Mouse (Mus musculus): ENCODE data around the gene Slc25a31. TPM values are rescaled to one million over a fixed set of nuclear protein-coding genes. Genes with fewer than 3 reads are reported as not detected.

Gene Slc25a31
- total and polyA plus RNA-seq, 3 experiments, result not detected

- Histone ChIP-seq H3K9me3 (replicated peaks; ENCODE audit: insufficient read depth, low read length) (no peaks in the 10 kb centered on the region), H3K36me3 (ENCODE audit: control insufficient read depth in 1 of 2, insufficient read depth in 2 of 2, low read length in 2 of 2) (peaks cover 0 to 23% of the 10 kb centered on the region in 2 experiments; a peak in 2 of 4 replicates), H3K9ac (ENCODE audit: control insufficient read depth, low read depth, low read length, poor library complexity, severe bottlenecking) (no peak overlapping the region), H3K27me3 (ENCODE audit: control insufficient read depth in 1 of 2, insufficient read depth in 2 of 2, low read length in 2 of 2) (no peaks in the 10 kb centered on the region), H3K79me2 (ENCODE audit: control insufficient read depth, insufficient read depth, low read length, poor library complexity) (no peaks in the 10 kb centered on the region), H3K4me3 (ENCODE audit: control insufficient read depth in 1 of 2, insufficient read depth in 1 of 2, low read depth in 2 of 2, low read length in 2 of 2) (no peak overlapping the region), H3K4me1 (ENCODE audit: control insufficient read depth in 1 of 2, insufficient read depth in 2 of 2, low read length in 2 of 2) (peaks cover 15 to 18% of the 10 kb centered on the region in 2 experiments), H3K27ac (ENCODE audit: control insufficient read depth, low read depth, low read length) (no peak overlapping the region)
- no peak for DNase-seq (ENCODE audit: low read depth, low spot score)
- no peak for TF ChIP-seq TAL1 (IDR thresholded peaks at IDR 0.05; ENCODE audit: low read length)
- TF ChIP-seq MAFK (IDR thresholded peaks at IDR 0.05; ENCODE audit: borderline replicate concordance, low read depth, low read length), result no peak
- TF ChIP-seq KAT2A (conservative IDR thresholded peaks at IDR 0.05; ENCODE audit: low read depth, low read length), result no peak
- no peak for TF ChIP-seq UBTF (IDR thresholded peaks at IDR 0.05; ENCODE audit: borderline replicate concordance, insufficient read depth, low read depth, low read length)
- no peak for TF ChIP-seq RAD21 (IDR thresholded peaks at IDR 0.05; ENCODE audit: low read depth, low read length)
- no peak for TF ChIP-seq MAZ (IDR thresholded peaks at IDR 0.05; ENCODE audit: low read depth, low read length)
- TF ChIP-seq ZNF384 (IDR thresholded peaks at IDR 0.05; ENCODE audit: low read depth, low read length), result no peak
- no peak for TF ChIP-seq USF1 (IDR thresholded peaks at IDR 0.05; ENCODE audit: low read depth, low read length)
- TF ChIP-seq POLR2AphosphoS5 (IDR thresholded peaks at IDR 0.05; ENCODE audit: borderline replicate concordance, low read depth, low read length), result no peak
- no peak for TF ChIP-seq POLR2A (IDR thresholded peaks at IDR 0.05; ENCODE audit: control insufficient read depth in 1 of 2, insufficient read depth in 1 of 2, low read depth in 1 of 2, low read length in 2 of 2, poor library complexity in 1 of 2)
- TF ChIP-seq TCF12 (IDR thresholded peaks at IDR 0.05; ENCODE audit: low read depth, low read length), result no peak
- TF ChIP-seq GATA1 (IDR thresholded peaks at IDR 0.05; ENCODE audit: low read depth, low read length), result no peak
- no peak for TF ChIP-seq BHLHE40 (IDR thresholded peaks at IDR 0.05; ENCODE audit: borderline replicate concordance, low read depth, low read length)
- TF ChIP-seq JUND (IDR thresholded peaks at IDR 0.05; ENCODE audit: low read depth, low read length), result no peak
- no peak for TF ChIP-seq GABPA (IDR thresholded peaks at IDR 0.05; ENCODE audit: low read depth, low read length)
Observed at GRCm38 (mm10) chr3:40691566-40691965, 17.1 kb upstream of the Slc25a31 start.

DNA sequence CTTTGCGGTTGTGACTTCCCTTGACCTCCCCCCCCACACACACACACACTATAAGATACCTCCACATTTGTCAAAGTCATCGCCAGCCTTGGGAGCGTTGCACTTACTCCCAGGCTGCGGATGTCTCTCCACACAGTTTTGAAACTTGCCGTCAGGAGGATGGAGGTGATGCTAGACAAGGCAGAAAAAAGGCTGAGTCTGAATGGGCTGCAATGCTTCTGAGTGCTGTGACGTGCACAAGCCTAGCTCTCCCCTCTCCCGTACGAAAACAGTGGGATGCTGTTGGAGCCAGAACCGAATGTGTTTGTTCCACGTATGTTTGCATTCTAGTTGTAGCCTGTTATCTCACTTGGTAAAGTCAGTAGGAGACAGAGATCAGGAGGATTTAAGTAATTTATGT, 15.2 kb upstream of the Slc25a31 start:
- Histone ChIP-seq H3K79me2 (ENCODE audit: control insufficient read depth, insufficient read depth, low read length, poor library complexity) (no peaks in the 10 kb centered on the region), H3K27ac (ENCODE audit: control insufficient read depth, low read depth, low read length) (peak overlapping the region; percentile 92), H3K4me1 (ENCODE audit: control insufficient read depth in 1 of 2, insufficient read depth in 2 of 2, low read length in 2 of 2) (peaks cover 15 to 18% of the 10 kb centered on the region in 2 experiments), H3K27me3 (ENCODE audit: control insufficient read depth in 1 of 2, insufficient read depth in 2 of 2, low read length in 2 of 2) (no peaks in the 10 kb centered on the region), H3K9me3 (replicated peaks; ENCODE audit: insufficient read depth, low read length) (no peaks in the 10 kb centered on the region), H3K36me3 (ENCODE audit: control insufficient read depth in 1 of 2, insufficient read depth in 2 of 2, low read length in 2 of 2) (peaks cover 0 to 23% of the 10 kb centered on the region in 2 experiments; a peak in 2 of 4 replicates), H3K9ac (ENCODE audit: control insufficient read depth, low read depth, low read length, poor library complexity, severe bottlenecking) (peak overlapping the region; percentile 41; the same call in 1 of the 2 replicates), H3K4me3 (ENCODE audit: control insufficient read depth in 1 of 2, insufficient read depth in 1 of 2, low read depth in 2 of 2, low read length in 2 of 2) (peak overlapping the region in 1 of 2 experiments; percentile 30; a peak in 1 of 4 replicates)
- TF ChIP-seq ETS1 (IDR thresholded peaks at IDR 0.05; ENCODE audit: low read depth, low read length) (no peak), TBP (IDR thresholded peaks at IDR 0.05; ENCODE audit: low read depth, low read length) (no peak), E2F4 (IDR thresholded peaks at IDR 0.05; ENCODE audit: borderline replicate concordance, low read depth, low read length) (no peak), SIN3A (IDR thresholded peaks at IDR 0.05; ENCODE audit: low read length) (no peak), ZKSCAN1 (IDR thresholded peaks at IDR 0.05; ENCODE audit: low read depth, low read length) (no peak), ZNF384 (IDR thresholded peaks at IDR 0.05; ENCODE audit: low read depth, low read length) (no peak), TCF12 (IDR thresholded peaks at IDR 0.05; ENCODE audit: low read depth, low read length) (no peak), EP300 (IDR thresholded peaks at IDR 0.05; ENCODE audit: low read depth in 1 of 2, low read length in 2 of 2) (no peak), CHD1 (IDR thresholded peaks at IDR 0.05; ENCODE audit: low read depth, low read length) (no peak), CTCF (IDR thresholded peaks at IDR 0.05 in 2 of 3, conservative IDR thresholded peaks at IDR 0.05 in 1 of 3; ENCODE audit: control insufficient read depth in 1 of 3, insufficient read depth in 1 of 3, low read depth in 2 of 3, low read length in 3 of 3, poor library complexity in 1 of 3, severe bottlenecking in 1 of 3) (no peak), MAZ (IDR thresholded peaks at IDR 0.05; ENCODE audit: low read depth, low read length) (no peak), MYC (IDR thresholded peaks at IDR 0.05; ENCODE audit: low read depth, low read length) (no peak)
- DNase-seq (ENCODE audit: low read depth, low spot score), result no peak

All from MEL (cell line).